Mouse (Mus musculus): ENCODE data around the gene Casp8.

DNA sequence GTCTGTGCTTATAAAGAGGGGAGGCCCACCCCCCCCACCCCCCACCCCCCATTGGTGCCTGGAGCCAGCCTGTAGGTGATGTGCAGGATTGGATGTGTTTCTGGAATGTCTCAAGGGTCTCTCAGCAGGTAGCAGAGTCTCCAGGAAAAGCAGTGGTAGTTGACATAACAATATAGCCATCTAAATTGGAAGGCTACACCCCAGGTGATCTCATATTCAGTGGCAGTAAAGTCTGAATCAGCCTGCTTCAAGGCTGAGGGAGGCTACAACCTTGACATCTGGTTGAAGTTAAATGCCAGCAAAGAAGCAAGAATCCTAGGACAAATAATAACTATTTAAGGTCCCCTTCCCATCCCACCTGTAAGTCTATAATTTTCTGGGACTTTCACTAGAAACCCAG lies 26.0 kb upstream of the Casp8 start:
- no peak for TF ChIP-seq CTCF (IDR thresholded peaks at IDR 0.05; ENCODE audit: control insufficient read depth, insufficient read depth, insufficient read length)
- no peak for TF ChIP-seq MYOD1 (IDR thresholded peaks at IDR 0.05; ENCODE audit: control insufficient read depth, insufficient read length, low read depth)

All from C2C12 (cell line).